Mouse (Mus musculus) retina, postnatal 7 days (tissue): ENCODE measurements around the gene Vmn1r184.
"Not testable (repeated sequence)": the region's sequence is repeated elsewhere in the genome, so short reads cannot be mapped to it uniquely, and the experiment has no call there.

ENCODE experiments used
- DNase-seq: peaks from one replicate; pipeline ENCODE4 v3.0.0-alpha.2; 2012; ENCODE audit warnings: low read depth, low spot score

Vmn1r184 gene

DNA sequence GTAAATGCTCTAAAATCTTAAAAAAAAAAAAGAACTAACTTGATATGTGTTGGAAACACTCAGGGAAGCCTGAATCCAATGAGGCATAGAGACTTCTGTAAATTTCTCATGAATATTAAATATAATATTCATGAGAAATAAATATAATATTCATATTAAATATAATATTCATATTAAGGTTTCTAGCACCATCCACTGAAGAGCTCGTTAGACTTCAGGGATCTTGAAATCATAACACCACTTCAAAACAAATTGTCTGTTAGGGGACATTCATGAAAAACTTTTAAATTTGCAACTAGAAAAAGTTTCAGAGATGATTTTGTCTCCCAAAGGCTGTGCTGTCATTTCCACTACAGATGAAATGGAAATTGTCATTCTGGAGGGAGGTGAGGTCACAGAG, at the start of gene Vmn1r184:
Gene Vmn1r184 (plus strand): TSS at position 301 of the 400 bp plus-strand sequence.
- not testable (repeated sequence) for DNase-seq

DNA sequence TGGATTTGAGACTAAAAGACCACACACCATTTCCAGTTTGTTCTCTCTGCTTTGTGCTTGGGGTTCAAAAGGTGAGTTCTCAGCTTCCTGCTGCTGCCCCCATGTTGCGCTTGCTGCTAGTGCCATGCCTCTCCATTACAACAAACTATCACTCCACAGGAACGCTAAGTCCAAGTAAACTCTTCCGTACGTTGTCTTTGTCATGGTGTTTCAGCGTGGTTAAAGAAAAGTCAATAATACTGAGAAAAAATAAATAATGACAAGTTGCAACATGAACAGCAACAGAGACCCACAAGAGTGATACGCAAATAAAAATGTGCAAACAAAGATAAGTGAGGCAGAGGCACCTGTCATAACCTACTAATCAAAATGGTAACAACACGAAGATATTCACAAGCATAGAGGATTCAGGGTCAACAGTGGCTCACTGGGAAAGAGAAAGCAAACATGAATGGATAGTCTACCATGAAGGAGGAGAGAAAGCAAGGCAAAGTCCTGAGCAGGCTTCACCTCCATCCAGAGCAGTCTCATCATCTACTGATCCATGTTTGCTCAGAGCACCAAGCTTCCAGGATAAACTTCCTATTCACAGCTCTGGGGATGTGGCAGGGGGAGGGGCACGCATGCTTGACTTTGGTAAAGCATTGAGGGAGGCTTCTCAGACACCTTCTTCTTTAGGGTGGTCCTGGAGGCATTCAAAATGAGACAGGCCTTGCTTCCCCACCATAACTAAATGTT, 43.5 kb downstream of the Vmn1r184 start:
- DNase-seq: not testable (repeated sequence)

DNA sequence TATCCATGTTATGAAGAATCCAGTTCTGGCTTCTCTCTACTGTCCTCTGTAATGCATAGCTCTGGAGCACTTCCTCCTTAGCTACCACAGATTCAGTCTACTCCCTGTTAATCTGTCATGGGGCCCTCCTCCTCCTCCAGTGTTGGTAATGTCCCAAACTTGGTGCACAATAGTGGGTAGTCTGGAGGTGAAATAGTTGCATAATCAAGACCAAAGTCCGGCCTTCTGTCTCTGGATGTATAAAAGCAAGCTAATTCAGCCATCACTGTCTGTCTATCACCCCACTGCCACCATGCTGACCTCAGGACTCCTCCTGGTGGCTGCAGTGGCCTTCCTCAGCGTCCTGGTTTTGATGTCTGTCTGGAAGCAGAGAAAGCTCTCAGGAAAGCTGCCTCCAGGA, 46.8 kb downstream of the Vmn1r184 start, which contains the start of gene Cyp2a4:
Gene Cyp2a4 (plus strand): TSS at position 244 of the 400 bp plus-strand sequence.
- DNase-seq: not testable (repeated sequence)

DNA sequence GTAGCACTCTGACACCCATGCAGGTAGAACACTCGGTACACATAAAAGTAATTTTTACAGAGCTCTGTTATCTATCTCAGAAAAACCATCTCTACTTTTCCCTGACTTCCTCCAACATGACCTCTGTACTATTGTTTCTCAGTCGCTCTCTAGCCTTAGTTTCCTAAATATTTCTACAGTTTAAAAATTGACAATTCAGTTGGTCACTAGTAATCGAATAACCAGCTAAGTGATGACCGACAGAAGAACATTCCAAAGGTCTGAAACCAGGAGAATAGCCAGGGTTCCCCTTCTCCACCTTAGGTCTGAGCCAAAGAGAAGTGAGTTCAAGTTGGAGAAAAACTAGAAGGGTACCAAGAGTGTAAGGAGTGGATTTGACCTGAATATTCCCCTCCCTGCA, 51.7 kb downstream of the Vmn1r184 start:
- DNase-seq: not testable (repeated sequence)

DNA sequence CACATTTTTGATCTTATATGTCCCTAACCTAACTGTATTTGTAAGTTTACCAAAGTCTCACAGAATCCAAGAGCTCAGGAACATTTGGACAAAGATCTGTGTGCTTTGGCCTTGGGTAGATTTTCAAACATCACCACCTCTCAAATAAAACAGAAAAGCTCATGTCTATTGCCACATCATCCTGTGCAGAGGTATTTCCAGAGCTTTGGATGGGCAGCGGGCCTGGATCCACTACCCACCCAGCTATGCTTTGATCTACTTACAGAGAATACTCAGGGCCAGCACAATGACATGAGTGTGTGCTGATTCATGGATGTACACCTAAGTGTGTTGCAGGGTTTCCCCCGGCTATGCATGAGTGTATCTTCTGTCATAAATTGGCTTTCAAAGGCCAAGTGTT, 55.1 kb downstream of the Vmn1r184 start:
- DNase-seq: not testable (repeated sequence)

DNA sequence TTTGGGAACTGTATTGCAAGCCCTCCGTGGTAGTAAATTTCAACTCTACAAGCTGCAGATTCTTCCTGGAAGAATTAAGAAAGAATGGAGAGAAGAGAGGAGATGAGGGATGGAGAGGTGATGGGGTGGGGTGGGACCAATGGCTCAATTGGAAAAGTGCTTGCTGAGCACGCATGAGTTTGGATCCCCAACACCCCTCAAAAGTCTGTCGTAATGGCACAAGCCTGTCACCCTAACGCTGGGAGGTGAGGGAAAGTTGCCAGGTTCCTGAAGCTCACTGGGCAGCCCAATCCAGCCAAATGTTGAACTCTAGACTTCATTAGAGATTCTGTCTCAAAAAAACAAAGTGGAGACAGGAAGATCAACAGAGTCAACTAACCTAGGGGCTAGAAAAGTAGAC, 55.7 kb downstream of the Vmn1r184 start:
- DNase-seq: not testable (repeated sequence)
